Mouse (Mus musculus) heart, postnatal 36 days (tissue): ENCODE data around the gene Gm37240. TPM values are rescaled to one million over a fixed set of nuclear protein-coding genes. Genes with fewer than 3 reads are reported as not detected.
"Not testable (repeated sequence)": the region's sequence is repeated elsewhere in the genome, so short reads cannot be mapped to it uniquely, and the experiment has no call there.

Source experiments
- DNase-seq, 2 experiments: peaks; one replicate each; pipeline ENCODE4 v3.0.0; 2021 to 2022
- intact Hi-C: fragments of 180-260 bp; cut with DNase I; formaldehyde crosslinking; loops from one replicate; pipeline ENCODE4 v1.15.1; 2025
- total RNA-seq, 2 experiments: library from RNA; stranded (reverse); gene quantifications; 2 replicates each; pipeline ENCODE4 v1.2.3; 2021

The Gm37240 gene
- total RNA-seq, 2 experiments from 2014 or later: 35.9 to 45.6 TPM

- intact Hi-C loops: no loop called here
Observed at GRCm38 (mm10) chr3:84658872-84659271, 1228.4 kb downstream of the Gm37240 start.

DNA sequence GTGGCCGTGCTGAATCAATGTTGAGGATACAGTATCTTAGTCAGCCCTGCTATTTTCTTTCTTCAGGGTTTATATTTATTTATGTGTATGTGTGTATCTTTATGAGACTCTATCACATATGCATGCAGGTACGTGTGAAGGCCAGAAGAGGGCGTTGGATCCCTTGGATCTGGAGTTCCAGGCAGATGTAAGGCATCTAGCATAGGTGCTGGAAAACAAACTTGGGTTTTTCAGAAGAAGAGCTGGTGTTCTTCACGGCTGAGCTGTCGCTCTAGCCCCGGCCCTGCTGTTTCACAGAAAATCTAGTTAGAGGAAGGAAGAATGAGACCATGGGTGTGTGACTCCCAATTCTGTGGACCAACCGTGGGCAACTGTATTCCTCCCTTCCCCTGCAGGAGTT is 1229.3 kb downstream of the Gm37240 start:
- intact Hi-C loops: no loop called here
- DNase-seq: no peak

More at GRCm38 (mm10) chr3:84658872-84659271, 1228.4 kb downstream of the Gm37240 start:
- DNase-seq: no peak

GRCm38 (mm10) chr3:84657240-84657639 is 1230.1 kb downstream of the Gm37240 start:
- no peak for DNase-seq
- intact Hi-C loops: no loop called here

DNA sequence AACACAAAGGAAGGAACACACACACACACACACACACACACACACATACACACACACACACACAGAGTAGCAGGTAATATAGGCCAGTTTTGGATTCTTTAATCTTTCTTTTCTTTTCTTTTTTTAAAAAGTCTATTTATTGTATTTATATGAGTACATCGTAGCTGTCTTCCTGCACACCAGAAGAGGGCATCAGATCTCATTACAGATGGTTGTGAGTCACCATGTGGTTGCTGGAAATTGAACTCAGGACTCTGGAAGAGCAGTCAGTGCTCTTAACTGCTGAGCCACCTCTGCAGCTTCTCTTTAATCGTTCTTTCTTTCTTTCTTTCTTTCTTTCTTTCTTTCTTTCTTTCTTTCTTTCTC is 1231.5 kb downstream of the Gm37240 start:
- intact Hi-C loops, DNase-seq: not testable (repeated sequence)

GRCm38 (mm10) chr3:84654900-84655784 is 1232.2 kb downstream of the Gm37240 start:
- DNase-seq: no peak
- intact Hi-C loops: no loop called here

DNA sequence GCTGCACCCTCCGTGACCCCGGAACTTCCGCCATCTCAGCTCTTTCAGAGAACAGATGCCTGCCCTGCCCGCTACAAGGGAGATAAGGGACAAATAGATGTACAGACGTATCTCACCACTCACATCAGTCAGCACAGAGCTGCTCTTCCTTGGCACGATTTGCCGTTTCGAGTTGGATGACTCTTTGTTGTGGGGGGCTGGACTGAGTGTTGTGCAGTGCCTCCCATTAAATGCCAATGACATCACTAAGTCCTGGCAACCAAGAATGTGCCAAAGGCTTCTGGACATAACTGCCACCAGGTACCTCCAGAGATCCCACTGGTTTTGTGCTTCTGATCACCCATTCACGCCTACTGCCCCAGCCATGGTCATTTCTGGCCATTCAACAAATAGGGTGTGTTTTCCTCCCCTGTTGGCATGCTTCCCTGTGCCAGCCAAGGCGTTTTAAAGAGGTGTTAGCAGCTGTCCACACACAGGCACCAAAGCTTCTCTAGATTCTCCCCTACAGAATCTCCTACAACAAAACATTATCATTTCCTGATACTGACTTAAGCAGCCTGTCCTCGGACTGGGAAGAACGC is 1233.0 kb downstream of the Gm37240 start:
- peak in 1 of 2 experiments; percentile 14 for DNase-seq

DNA sequence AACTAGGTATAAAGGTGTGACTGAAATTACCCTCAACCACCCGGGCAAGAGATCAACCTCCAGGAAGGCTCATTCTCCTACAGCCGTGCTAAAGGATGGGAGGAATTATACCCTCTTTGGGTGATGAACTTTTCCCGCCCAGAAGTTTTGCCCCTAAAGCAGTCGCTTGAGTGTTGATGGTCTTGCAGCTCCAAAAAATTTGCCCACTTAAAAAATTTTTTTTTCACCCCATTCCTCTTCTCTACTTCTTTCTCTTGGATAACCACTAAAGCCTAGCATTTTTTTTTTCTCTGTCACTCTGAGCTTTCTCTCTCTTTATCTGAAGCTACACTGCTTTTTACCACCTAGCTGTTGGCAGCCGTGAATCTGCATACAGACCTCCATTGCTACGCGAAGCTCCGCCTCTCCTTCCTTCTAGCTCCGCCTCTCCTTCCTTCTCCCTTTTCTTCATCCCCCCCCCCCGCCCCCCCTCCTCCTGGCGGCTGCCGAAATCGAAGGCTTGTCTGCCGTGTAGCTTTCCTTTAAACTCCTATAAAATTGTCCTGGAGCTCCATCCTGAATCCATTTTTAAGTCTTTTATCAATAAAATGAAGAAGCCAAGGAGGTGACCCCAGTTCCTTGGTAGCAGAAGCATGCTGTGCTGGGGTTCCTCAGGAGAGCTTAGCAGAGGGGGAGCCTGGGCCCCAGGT is 1233.6 kb downstream of the Gm37240 start:
- no peak for DNase-seq
- intact Hi-C loops: no loop called here

More for the DNA sequence above, 1233.0 kb downstream of the Gm37240 start:
- intact Hi-C loops: no loop called here

DNA sequence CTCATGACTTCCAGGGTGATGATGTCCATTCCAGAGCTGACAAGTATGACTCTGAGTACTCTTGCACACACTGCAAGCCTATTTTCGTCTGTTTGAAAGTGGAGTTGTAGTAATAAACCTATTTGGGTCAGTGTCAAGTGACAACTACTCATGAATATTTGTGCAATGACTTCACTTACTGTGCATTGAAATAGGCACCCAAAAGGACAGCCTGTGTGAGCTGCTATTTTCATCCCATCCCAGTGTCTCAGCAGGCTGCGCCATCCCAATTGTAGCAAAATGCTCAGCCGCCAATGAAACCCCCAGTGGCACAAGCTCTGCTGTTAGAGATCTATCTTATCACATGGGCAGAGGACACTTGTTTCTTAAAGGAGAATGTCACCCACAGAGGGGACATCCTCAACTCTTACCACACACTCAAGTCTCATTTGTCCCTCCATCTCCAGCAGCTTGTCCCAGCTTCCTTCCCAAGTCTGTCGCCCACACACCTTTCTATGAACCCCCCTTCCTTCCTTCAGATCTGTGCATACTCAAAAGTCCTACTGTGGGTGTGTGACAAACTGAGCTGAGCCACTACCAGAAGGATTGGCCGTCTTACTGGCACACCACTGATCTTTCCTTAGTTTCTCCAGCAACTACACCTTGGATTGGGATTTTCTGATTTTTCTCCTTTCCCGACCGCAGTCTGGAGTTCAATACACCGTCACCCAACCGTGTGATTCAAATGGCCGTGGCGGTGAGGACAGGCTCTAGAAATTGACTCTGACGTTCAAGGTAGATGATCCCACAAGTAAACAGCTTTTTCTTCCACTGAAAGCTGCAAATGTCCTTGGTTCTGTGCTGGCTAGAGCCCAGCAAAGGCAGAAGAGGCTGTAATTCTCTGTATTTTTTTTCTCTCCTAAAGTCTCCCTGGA is 1234.4 kb downstream of the Gm37240 start:
- no peak for DNase-seq
- intact Hi-C loops: no loop called here

- DNase-seq: no peak
- intact Hi-C loops: no loop called here
Observed at GRCm38 (mm10) chr3:84649578-84650327, 1237.6 kb downstream of the Gm37240 start.

GRCm38 (mm10) chr3:84648069-84648468 is 1239.2 kb downstream of the Gm37240 start:
- intact Hi-C loops, DNase-seq: not testable (repeated sequence)

- DNase-seq: no peak
- intact Hi-C loops: no loop called here
Observed at GRCm38 (mm10) chr3:84647616-84648015, 1239.7 kb downstream of the Gm37240 start.

GRCm38 (mm10) chr3:84646331-84646845 is 1240.9 kb downstream of the Gm37240 start:
- intact Hi-C loops: no loop called here
- no peak for DNase-seq

GRCm38 (mm10) chr3:84646007-84646290 is 1241.4 kb downstream of the Gm37240 start:
- no peak for DNase-seq
- intact Hi-C loops: no loop called here

DNA sequence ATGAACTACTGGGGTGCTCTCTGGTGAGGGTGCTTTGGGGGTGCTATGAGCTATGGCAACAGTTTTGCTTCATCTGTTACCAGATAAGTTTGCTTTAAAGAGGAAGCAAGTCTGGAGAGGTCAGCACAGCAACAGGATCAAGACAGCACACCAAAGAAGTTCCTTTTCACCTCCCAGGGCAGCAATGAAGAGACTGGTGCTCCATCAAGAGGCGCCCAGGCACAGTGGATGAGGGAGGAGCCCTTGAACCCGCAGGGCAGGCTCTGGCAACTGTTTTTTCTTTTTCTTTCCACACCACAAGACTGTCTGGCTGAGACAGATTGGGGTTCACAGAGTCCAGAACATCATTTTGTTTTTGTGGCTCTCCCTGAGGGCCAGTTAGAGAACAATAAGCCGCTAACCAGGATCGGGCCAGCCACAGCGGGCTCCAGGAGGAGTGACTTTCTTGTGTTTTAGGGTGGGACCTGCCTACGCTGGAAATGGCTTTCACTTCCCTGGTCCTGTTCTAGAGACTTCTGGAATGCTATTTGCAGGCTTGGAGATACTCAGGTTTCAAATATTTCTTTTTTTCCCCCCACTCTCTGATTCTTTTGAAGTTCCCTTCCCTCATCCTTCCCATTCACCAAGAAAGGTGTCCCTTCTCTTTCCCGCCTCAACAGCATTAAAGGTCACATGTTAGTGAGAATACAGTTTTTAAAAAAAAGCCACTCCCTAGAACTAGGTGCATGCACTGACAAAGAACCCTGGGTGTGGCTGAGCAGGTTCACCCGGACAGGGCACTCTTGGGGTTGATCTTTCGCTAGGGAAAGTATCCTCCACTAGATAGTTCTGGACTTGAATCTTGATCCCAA is 1241.9 kb downstream of the Gm37240 start:
- DNase-seq: no peak
- intact Hi-C loops: no loop called here

DNA sequence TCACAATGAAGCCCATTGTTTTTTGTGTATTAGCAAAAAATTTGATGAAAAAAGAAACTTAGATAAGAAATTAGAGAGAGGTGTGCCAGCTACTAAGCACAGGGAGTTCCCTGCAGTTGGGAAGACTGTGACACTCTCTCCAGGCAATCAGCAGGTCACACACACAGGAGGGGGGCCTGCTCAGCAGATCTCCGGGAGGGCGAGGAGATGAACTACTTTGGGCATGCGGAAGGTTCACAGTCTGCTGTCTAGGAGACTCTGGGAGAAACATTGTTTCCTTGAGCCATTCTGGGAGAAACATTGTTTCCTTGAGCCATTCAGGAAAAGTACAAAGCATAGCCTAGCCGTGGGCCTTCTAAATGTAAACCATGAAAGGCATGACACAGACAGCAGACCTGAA is 1244.4 kb downstream of the Gm37240 start:
- intact Hi-C loops: no loop called here
- no peak for DNase-seq

DNA sequence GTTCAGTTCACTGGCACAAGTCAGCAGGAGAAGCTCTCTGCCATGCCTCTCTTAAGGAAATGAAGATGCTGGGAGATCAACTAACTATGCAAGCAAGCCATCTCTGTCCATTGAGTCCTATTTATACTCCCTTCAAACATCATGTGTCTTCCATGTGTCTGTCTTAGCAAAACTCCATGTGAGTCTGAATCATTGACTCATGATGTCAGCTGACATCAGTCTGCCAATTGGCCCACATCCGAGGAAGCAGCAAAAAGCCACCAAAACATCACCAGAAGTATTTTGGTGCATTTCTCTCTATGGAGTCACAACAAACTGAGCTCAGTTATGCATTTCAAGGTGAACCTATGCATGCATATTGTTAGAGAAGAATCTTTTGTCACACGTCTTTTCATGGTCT is 1245.9 kb downstream of the Gm37240 start:
- intact Hi-C loops: no loop called here
- no peak for DNase-seq

DNA sequence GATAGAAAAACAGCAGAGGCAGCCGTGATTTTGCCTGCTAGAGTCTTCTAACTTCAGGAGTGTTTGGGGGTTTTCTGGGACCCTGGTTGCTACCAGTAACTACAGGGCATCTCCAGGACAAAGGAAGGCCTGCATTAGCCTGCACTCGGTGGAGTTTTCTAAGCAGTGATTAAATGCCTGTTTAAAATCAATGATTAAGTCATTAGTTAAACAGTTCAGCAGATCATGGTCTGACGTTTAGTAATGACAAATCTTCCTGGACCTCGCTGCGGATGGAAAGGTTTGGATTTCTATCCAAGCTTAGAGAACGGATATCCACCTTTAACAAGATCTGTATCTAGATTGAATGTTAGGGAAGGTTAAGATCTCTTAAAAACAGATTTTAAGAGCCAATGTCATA is 1246.8 kb downstream of the Gm37240 start:
- intact Hi-C loops: no loop called here
- DNase-seq: no peak

DNA sequence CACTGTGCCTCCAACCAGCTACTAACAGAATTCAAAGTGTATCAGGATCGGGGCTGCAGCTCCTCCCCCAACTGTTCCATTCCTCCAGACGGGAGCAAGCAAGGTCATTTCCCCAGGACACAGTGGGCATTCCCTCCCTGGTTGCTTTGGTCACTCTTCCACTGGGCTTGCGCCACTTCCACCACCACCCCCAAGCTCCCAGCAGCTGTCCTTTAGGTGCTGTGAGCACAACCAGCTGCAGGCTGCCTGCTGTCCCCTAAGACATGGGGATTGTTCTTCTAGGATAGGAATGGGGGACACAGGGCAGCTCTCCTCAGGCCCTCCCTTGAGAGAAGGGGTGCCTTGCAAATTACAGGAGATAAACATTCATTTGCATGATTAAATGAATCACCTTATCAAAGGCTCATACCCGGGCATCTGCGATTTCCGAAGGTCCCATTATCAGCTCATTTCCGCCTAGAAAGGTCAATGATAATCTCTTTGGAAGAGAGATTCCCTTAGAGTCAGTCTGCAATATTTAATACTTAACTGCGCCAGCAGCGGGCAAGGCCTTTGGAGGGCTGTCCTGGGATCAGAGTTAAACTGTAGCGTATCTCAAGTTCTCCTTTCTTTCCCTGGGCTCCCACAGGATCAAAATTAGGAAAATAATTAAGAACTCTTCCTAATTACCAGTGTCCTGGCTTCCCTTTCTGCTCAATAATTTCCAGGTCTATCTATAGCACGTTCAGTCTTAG is 1247.4 kb downstream of the Gm37240 start:
- intact Hi-C loops: no loop called here
- no peak for DNase-seq
